Mouse (Mus musculus): ENCODE measurements around the gene Gm28305. TPM values are rescaled to one million over a fixed set of nuclear protein-coding genes. Genes with fewer than 3 reads are reported as not detected.

Gene Gm28305
- polyA plus RNA-seq, 1 experiment from 2014 or later, result not detected

- H3K4me3 ChIP-seq (ENCODE audit: low read depth, low read length), result no peak overlapping the region
- TF ChIP-seq EP300 (IDR thresholded peaks at IDR 0.05; ENCODE audit: low read depth) (no peak), CTCF (IDR thresholded peaks at IDR 0.05; ENCODE audit: low read depth) (peak; percentile 75)
- H3K27me3 ChIP-seq (ENCODE audit: insufficient read depth, low read length), result no peaks in the 10 kb centered on the region
- H3K9me3 ChIP-seq (ENCODE audit: low read length), result no peaks in the 10 kb centered on the region
- H3K9ac ChIP-seq (replicated peaks), result no peak overlapping the region
- peak; percentile 75 for DNase-seq
- no peaks in the 10 kb centered on the region for H3K4me1 ChIP-seq (ENCODE audit: insufficient read depth)
- 48% methylated on average over 5 of the region's 5 CpGs for WGBS (ENCODE audit: insufficient replicate concordance)
- no peak overlapping the region for H3K4me2 ChIP-seq (ENCODE audit: low read depth, low read length)
- peak; percentile 67 for ATAC-seq
- H3K27ac ChIP-seq (ENCODE audit: low read depth), result no peak overlapping the region
- H3K36me3 ChIP-seq (replicated peaks; ENCODE audit: insufficient read depth, low read length), result peaks cover 26% of the 10 kb centered on the region
Measured at GRCm38 (mm10) chr9:104079379-104079778, 38.9 kb downstream of the Gm28305 start.

- Histone ChIP-seq H3K27me3 (ENCODE audit: insufficient read depth, low read length) (no peaks in the 10 kb centered on the region), H3K36me3 (replicated peaks; ENCODE audit: insufficient read depth, low read length) (peaks cover 30% of the 10 kb centered on the region), H3K4me3 (ENCODE audit: low read depth, low read length) (no peak overlapping the region), H3K27ac (ENCODE audit: low read depth) (no peak overlapping the region), H3K4me2 (ENCODE audit: low read depth, low read length) (no peak overlapping the region), H3K9ac (replicated peaks) (no peak overlapping the region), H3K9me3 (ENCODE audit: low read length) (no peaks in the 10 kb centered on the region), H3K4me1 (ENCODE audit: insufficient read depth) (no peaks in the 10 kb centered on the region)
- no peak for TF ChIP-seq EP300 (IDR thresholded peaks at IDR 0.05; ENCODE audit: low read depth)
- no peak for TF ChIP-seq CTCF (IDR thresholded peaks at IDR 0.05; ENCODE audit: low read depth)
- ATAC-seq (no peak), DNase-seq (no peak)
- 70% methylated on average over 3 of the region's 3 CpGs for WGBS (ENCODE audit: insufficient replicate concordance)
Measured at GRCm38 (mm10) chr9:104080038-104080437, 39.6 kb downstream of the Gm28305 start.

- H3K27ac ChIP-seq (ENCODE audit: low read depth), result no peak overlapping the region
- ATAC-seq, result no peak
- no peak overlapping the region for H3K4me3 ChIP-seq (ENCODE audit: low read depth, low read length)
- H3K27me3 ChIP-seq (ENCODE audit: insufficient read depth, low read length), result no peaks in the 10 kb centered on the region
- no peaks in the 10 kb centered on the region for H3K9me3 ChIP-seq (ENCODE audit: low read length)
- no peak overlapping the region for H3K4me2 ChIP-seq (ENCODE audit: low read depth, low read length)
- no peak overlapping the region for H3K9ac ChIP-seq (replicated peaks)
- WGBS (ENCODE audit: insufficient replicate concordance), result 65% methylated on average over 4 of the region's 4 CpGs
- peaks cover 23% of the 10 kb centered on the region for H3K36me3 ChIP-seq (replicated peaks; ENCODE audit: insufficient read depth, low read length)
- TF ChIP-seq EP300 (IDR thresholded peaks at IDR 0.05; ENCODE audit: low read depth) (no peak), CTCF (IDR thresholded peaks at IDR 0.05; ENCODE audit: low read depth) (no peak)
- DNase-seq, result no peak
- H3K4me1 ChIP-seq (ENCODE audit: insufficient read depth), result no peaks in the 10 kb centered on the region
Measured at GRCm38 (mm10) chr9:104085730-104086429, 45.4 kb downstream of the Gm28305 start.

GRCm38 (mm10) chr9:104088555-104088954 is 48.1 kb downstream of the Gm28305 start:
- Histone ChIP-seq H3K9me3 (ENCODE audit: low read length) (no peaks in the 10 kb centered on the region), H3K27me3 (ENCODE audit: insufficient read depth, low read length) (no peaks in the 10 kb centered on the region), H3K36me3 (replicated peaks; ENCODE audit: insufficient read depth, low read length) (peaks cover 21% of the 10 kb centered on the region), H3K4me2 (ENCODE audit: low read depth, low read length) (no peak overlapping the region), H3K4me1 (ENCODE audit: insufficient read depth) (no peaks in the 10 kb centered on the region), H3K9ac (replicated peaks) (no peak overlapping the region), H3K27ac (ENCODE audit: low read depth) (no peak overlapping the region), H3K4me3 (ENCODE audit: low read depth, low read length) (no peak overlapping the region)
- ATAC-seq (no peak), DNase-seq (no peak)
- TF ChIP-seq EP300 (IDR thresholded peaks at IDR 0.05; ENCODE audit: low read depth), result no peak
- no peak for TF ChIP-seq CTCF (IDR thresholded peaks at IDR 0.05; ENCODE audit: low read depth)
- 72% methylated on average over 8 of the region's 8 CpGs for WGBS (ENCODE audit: insufficient replicate concordance)

- 92% methylated on average over 5 of the region's 5 CpGs for whole genome bisulfite sequencing (ENCODE audit: insufficient replicate concordance)
- no peak overlapping the region for H3K4me2 ChIP-seq (ENCODE audit: low read depth, low read length)
- no peaks in the 10 kb centered on the region for H3K4me1 ChIP-seq (ENCODE audit: insufficient read depth)
- ATAC-seq (no peak), DNase-seq (no peak)
- H3K27me3 ChIP-seq (ENCODE audit: insufficient read depth, low read length), result no peaks in the 10 kb centered on the region
- peaks cover 15% of the 10 kb centered on the region; the same call in 1 of the 2 replicates for H3K36me3 ChIP-seq (replicated peaks; ENCODE audit: insufficient read depth, low read length)
- H3K27ac ChIP-seq (ENCODE audit: low read depth), result no peak overlapping the region
- H3K9me3 ChIP-seq (ENCODE audit: low read length), result no peaks in the 10 kb centered on the region
- H3K9ac ChIP-seq (replicated peaks), result no peak overlapping the region
- TF ChIP-seq CTCF (IDR thresholded peaks at IDR 0.05; ENCODE audit: low read depth) (no peak), EP300 (IDR thresholded peaks at IDR 0.05; ENCODE audit: low read depth) (no peak)
- H3K4me3 ChIP-seq (ENCODE audit: low read depth, low read length), result no peak overlapping the region
Measured at GRCm38 (mm10) chr9:104092945-104093344, 52.5 kb downstream of the Gm28305 start.

- no peaks in the 10 kb centered on the region for H3K4me1 ChIP-seq (ENCODE audit: insufficient read depth)
- H3K4me2 ChIP-seq (ENCODE audit: low read depth, low read length), result no peak overlapping the region
- H3K27ac ChIP-seq (ENCODE audit: low read depth), result no peak overlapping the region
- ATAC-seq (no peak), DNase-seq (no peak)
- peaks cover 16% of the 10 kb centered on the region; the same call in 1 of the 2 replicates for H3K36me3 ChIP-seq (replicated peaks; ENCODE audit: insufficient read depth, low read length)
- no peaks in the 10 kb centered on the region for H3K9me3 ChIP-seq (ENCODE audit: low read length)
- no peak for TF ChIP-seq EP300 (IDR thresholded peaks at IDR 0.05; ENCODE audit: low read depth)
- TF ChIP-seq CTCF (IDR thresholded peaks at IDR 0.05; ENCODE audit: low read depth), result no peak
- H3K9ac ChIP-seq (replicated peaks), result no peak overlapping the region
- H3K27me3 ChIP-seq (ENCODE audit: insufficient read depth, low read length), result no peaks in the 10 kb centered on the region
- no peak overlapping the region for H3K4me3 ChIP-seq (ENCODE audit: low read depth, low read length)
- 41% methylated on average over 5 of the region's 5 CpGs for WGBS (ENCODE audit: insufficient replicate concordance)
Measured at GRCm38 (mm10) chr9:104098256-104098655, 57.8 kb downstream of the Gm28305 start.
